Mouse (Mus musculus) neural tube, embryonic 12.5 days (tissue): ENCODE results near the gene Itprid2. TPM values are rescaled to one million over a fixed set of nuclear protein-coding genes. Genes with fewer than 3 reads are reported as not detected.
"Not testable (repeated sequence)": the region's sequence is repeated elsewhere in the genome, so short reads cannot be mapped to it uniquely, and the experiment has no call there.

Source experiments
- ATAC-seq: fragments of 200-750 bp; cut with Nextera tagmentation; 2 replicates; pipeline ENCODE4 v1.8.0; 2017; ENCODE audit warnings: low read depth, mild to moderate bottlenecking, moderate TSS enrichment, moderate library complexity; ENCODE audit not compliant: low FRiP score
- H3K27ac ChIP-seq: fragments of 300-500 bp; sonication (generic); 2 replicates; pipeline ENCODE4 v1.5.1; 2016
- H3K27me3 ChIP-seq: fragments of 300-500 bp; sonication (generic); replicated peaks from 2 replicates; pipeline ENCODE4 v1.6.1; 2016; ENCODE audit warnings: mild to moderate bottlenecking
- H3K36me3 ChIP-seq: fragments of 300-500 bp; sonication (generic); 2 replicates; pipeline ENCODE4 v1.6.1; 2016; ENCODE audit warnings: mild to moderate bottlenecking
- H3K4me1 ChIP-seq: fragments of 300-500 bp; sonication (generic); 2 replicates; pipeline ENCODE4 v1.6.1; 2016
- H3K4me2 ChIP-seq: fragments of 300-500 bp; sonication (generic); replicated peaks from 2 replicates; pipeline ENCODE4 v1.6.1; 2016; ENCODE audit warnings: mild to moderate bottlenecking
- H3K4me3 ChIP-seq: fragments of 300-500 bp; sonication (generic); 2 replicates; pipeline ENCODE4 v1.5.1; 2016
- H3K9ac ChIP-seq: fragments of 300-500 bp; sonication (generic); 2 replicates; pipeline ENCODE4 v1.6.1; 2016; ENCODE audit warnings: mild to moderate bottlenecking
- H3K9me3 ChIP-seq: fragments of 300-500 bp; sonication (generic); 2 replicates; pipeline ENCODE4 v1.6.1; 2016; ENCODE audit warnings: mild to moderate bottlenecking
- WGBS: fragments of 180-500 bp; shearing (Covaris S2); methylation state at CpG from one replicate; pipeline ENCODE4 v1.1.7; 2016; 5-methylcytosine and 5-hydroxymethylcytosine counted together
- polyA plus RNA-seq: library from polyadenylated mRNA; unstranded; fragments of >200 nt; fragmentation: Nextera tagmentation; extraction: Ambion mirVana; gene quantifications from 2 replicates; pipeline ENCODE4 v1.2.1, GENCODE M21; 2016

Itprid2 gene
- 9.4 and 11.5 TPM in 2 replicates for polyA plus RNA-seq

DNA sequence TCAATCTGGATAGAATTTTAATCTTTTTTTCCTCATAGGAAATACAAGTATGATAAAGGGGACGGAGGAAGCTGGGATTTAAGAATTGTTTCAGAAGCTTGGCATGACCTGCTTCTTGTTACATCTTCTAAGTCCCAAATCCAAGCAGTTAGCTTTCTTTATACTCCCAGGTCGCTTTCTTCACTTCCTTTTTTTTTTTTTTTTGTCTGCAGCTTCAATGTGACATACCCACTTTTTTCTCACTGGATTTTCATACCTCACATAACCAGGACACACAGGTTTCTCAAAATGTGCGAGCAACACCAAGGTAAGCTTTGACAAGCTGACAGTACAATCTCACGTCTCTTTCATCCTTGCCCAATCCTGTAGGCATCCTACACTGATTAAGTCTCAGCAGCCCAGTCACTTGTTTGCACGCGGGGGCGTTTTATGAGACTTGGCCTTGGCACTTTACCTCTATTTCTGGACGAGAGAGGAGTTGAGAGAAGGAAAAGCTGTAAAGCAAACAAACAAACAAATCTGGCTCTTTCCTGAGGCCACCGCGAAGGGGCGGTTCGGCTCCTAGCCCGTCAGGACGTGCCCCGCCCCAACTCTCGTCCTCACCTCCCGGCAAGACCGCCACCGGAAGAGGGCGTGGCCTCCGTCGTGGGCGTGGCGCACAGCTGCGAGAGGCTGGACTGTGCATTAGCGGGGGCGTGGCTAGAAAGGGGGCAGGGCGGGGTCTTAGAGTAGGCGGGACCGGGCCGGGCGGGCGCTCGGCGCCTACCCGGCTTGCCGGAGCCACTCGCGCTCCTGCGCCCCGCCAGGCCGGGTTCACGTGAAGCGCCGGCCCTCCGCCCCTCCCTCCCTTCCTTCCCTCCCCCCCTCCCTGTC lies at the start of gene Itprid2:
Itprid2 (plus strand) TSS at position 825 of the 873 bp plus-strand sequence.
- Histone ChIP-seq H3K9me3 (no peaks in the 10 kb centered on the region), H3K36me3 (no peaks in the 10 kb centered on the region), H3K4me1 (0 out of 2 replicates have a peak, but pooled peaks cover 6% of the 10 kb centered on the region), H3K4me2 (peak within 1 kb of the TSS; percentile 88), H3K4me3 (peak within 1 kb of the TSS; percentile 78), H3K27me3 (no peaks in the 10 kb centered on the region), H3K9ac (peak within 1 kb of the TSS; percentile 80), H3K27ac (peak within 1 kb of the TSS; percentile 72; the same call in 1 of the 2 replicates)
- WGBS = 3% methylated on average over 45 of the region's 46 CpGs
- peak; percentile 99 for ATAC-seq

DNA sequence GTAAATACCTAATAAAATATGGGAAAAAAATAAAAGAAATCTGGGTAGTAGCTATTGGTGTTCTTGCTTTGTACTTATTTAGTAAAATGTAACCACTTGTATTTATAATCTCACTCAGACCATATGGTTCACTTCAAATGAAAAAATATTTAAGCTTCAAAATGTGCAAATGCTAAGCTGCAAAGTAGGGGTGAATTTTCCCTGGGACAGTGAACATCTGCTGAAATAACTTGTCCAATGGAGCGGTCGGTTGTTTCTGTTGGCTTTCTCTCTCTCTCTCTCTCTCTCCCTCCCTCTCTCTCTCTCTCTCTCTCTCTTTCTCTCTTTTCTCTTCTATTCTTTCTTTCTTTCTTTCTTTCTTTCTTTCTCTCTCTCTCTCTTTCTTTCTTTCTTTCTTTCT lies 39.0 kb upstream of the Itprid2 start:
- Histone ChIP-seq H3K4me2 (no peak overlapping the region), H3K9me3 (no peaks in the 10 kb centered on the region), H3K4me1 (no peaks in the 10 kb centered on the region), H3K27me3 (no peaks in the 10 kb centered on the region), H3K27ac (no peak overlapping the region), H3K9ac (no peak overlapping the region), H3K36me3 (no peaks in the 10 kb centered on the region), H3K4me3 (no peak overlapping the region)
- ATAC-seq = no peak
- 81% methylated on average over 2 of the region's 2 CpGs for WGBS

DNA sequence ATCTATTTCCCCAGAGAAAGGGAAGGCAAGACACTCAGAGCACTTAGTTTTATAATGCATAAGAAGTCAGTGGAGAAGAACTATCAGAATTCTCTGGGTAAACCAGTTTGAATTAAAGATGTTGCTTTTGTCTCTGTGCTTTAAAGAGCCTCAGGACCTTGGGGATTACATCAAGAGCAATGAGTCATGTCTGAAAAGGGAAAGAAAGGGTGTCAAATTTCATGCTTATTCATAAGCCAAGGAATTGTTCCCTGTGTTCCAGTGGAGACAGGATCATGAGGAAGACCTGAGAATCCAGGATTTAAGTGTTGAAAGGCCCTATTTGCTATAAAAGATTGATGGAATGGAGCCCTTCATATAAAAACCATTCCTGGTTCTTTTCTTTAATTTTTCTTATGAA lies 38.1 kb upstream of the Itprid2 start:
- no peak overlapping the region for H3K9ac ChIP-seq

DNA sequence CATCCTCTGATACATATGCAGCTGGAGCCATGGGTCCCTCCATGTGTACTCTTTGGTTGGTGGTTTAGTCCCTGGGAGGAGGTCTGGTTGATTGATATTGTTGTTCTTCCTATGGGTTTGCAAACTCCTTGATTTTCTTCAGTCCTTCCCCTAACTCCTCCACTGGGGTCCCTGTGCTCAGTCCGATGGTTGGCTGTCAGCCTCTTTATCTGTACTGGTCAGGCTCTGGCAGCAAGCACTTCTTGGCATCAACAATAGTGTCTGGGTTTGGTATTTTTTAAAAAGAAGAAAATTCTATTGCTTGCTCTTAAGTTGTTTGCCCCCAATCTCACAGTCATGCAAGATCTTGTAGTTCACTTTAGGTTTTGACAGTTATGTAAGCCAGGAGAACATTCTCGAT lies 34.0 kb upstream of the Itprid2 start:
- not testable (repeated sequence) for H3K36me3 ChIP-seq, H3K27me3 ChIP-seq, ATAC-seq, H3K9ac ChIP-seq, H3K4me3 ChIP-seq, H3K4me2 ChIP-seq, H3K27ac ChIP-seq, H3K9me3 ChIP-seq, H3K4me1 ChIP-seq
- WGBS = 71% methylated on average over 2 of the region's 2 CpGs

More for the DNA sequence above, 38.1 kb upstream of the Itprid2 start:
- no peaks in the 10 kb centered on the region for H3K27me3 ChIP-seq
- no peak overlapping the region for H3K4me2 ChIP-seq
- H3K27ac ChIP-seq = no peak overlapping the region
- no peak for ATAC-seq
- H3K4me1 ChIP-seq = no peaks in the 10 kb centered on the region
- no peaks in the 10 kb centered on the region for H3K36me3 ChIP-seq
- H3K4me3 ChIP-seq = no peak overlapping the region
- H3K9me3 ChIP-seq = no peaks in the 10 kb centered on the region

DNA sequence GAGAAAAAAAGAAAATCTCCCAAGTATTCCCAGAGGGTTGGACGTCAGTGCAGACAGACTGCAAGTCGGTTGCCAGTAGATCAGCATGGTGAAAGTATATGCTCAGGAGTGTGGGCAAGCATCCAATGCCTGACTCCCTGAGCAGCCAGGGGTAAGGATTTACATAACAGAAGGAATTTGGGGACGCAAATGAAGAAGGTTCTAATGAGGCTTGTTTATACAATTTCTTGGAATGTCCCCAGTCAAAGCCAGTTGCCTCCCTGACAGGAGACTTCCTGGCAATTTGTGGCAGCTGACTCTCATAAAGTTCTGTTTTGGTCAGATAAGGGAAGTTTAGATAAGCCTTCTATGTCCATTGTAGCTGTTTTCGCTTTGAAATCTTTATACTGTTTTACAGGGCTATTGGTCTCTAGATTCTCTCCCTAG lies 33.4 kb upstream of the Itprid2 start:
- H3K36me3 ChIP-seq = no peaks in the 10 kb centered on the region
- no peaks in the 10 kb centered on the region for H3K27me3 ChIP-seq
- no peak overlapping the region for H3K4me3 ChIP-seq
- H3K4me2 ChIP-seq = no peak overlapping the region
- no peak overlapping the region for H3K9ac ChIP-seq
- no peak overlapping the region for H3K27ac ChIP-seq
- ATAC-seq = no peak
- 37% methylated on average over 4 of the region's 4 CpGs for WGBS
- H3K9me3 ChIP-seq = no peaks in the 10 kb centered on the region
- no peaks in the 10 kb centered on the region for H3K4me1 ChIP-seq

DNA sequence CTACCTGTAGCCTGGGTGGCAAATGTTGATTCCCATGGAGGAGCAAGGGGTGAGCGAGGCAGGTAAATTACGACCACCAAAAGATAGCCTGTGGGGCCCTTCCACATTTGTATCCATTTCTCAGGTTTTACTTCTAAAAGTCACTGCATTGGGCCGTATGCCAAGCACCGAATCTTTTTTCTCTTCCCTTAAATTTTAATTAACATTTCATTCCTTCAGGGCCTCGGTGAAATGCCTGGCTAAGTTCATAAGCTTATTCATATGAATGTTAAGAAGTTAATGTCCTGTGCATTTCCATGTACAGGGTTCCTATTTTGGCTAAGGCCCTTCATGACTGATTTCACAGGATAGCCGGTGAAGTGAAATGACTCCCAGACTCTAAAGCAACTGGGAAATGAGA lies 32.8 kb upstream of the Itprid2 start:
- no peak overlapping the region for H3K9ac ChIP-seq
- 80% methylated on average over 6 of the region's 6 CpGs for WGBS
- H3K4me1 ChIP-seq = no peaks in the 10 kb centered on the region
- no peaks in the 10 kb centered on the region for H3K36me3 ChIP-seq
- H3K4me2 ChIP-seq = no peak overlapping the region
- no peaks in the 10 kb centered on the region for H3K27me3 ChIP-seq
- no peak overlapping the region for H3K4me3 ChIP-seq
- no peak overlapping the region for H3K27ac ChIP-seq
- ATAC-seq = no peak
- no peaks in the 10 kb centered on the region for H3K9me3 ChIP-seq

DNA sequence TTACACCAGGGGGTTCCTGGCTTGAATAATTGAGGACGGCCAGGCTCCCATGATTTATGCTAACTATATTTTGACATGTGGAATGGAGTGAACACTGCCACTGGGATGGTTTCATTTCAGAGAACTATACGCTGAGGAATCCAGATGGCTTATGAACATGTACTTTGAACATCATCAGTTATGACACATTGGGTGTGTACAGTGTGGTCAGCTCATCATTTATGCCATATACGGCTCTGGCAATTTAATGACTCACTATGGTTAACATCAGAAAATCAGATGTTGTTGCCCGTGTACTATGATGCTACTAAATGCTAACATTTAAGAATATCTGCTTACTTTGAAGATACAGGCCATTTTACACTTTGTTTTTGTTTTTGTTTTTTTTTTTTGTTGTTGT lies 31.8 kb upstream of the Itprid2 start:
- H3K27ac ChIP-seq = no peak overlapping the region
- H3K4me3 ChIP-seq = no peak overlapping the region
- no peaks in the 10 kb centered on the region for H3K9me3 ChIP-seq
- H3K9ac ChIP-seq = no peak overlapping the region
- WGBS = 82% methylated on average over 4 of the region's 4 CpGs
- no peak for ATAC-seq
- H3K27me3 ChIP-seq = no peaks in the 10 kb centered on the region
- no peak overlapping the region for H3K4me2 ChIP-seq
- H3K36me3 ChIP-seq = no peaks in the 10 kb centered on the region
- H3K4me1 ChIP-seq = no peaks in the 10 kb centered on the region

DNA sequence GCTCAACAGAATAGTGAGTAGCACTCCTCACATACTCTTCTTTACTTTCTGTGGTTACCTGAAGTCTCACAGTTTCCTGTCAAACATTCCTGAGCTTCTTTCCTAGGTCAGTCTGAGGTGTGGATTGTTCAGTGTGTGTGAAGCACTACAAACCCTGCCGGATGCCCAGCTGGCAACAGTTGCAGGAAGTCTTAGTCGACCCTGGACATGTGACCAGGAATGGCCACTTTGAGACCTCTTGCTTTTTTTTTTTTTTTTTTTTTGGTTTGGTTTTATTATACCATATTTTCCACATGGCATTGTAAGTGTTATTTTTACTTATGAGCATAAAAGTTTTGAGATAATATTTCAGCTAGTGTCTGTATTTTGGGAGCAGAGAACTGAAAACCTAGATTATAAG lies 29.1 kb upstream of the Itprid2 start:
- Histone ChIP-seq H3K4me2 (no peak overlapping the region), H3K36me3 (no peaks in the 10 kb centered on the region), H3K27ac (no peak overlapping the region), H3K9me3 (no peaks in the 10 kb centered on the region), H3K27me3 (no peaks in the 10 kb centered on the region), H3K4me1 (no peaks in the 10 kb centered on the region), H3K9ac (no peak overlapping the region), H3K4me3 (no peak overlapping the region)
- 88% methylated on average over 2 of the region's 2 CpGs for WGBS
- no peak for ATAC-seq

DNA sequence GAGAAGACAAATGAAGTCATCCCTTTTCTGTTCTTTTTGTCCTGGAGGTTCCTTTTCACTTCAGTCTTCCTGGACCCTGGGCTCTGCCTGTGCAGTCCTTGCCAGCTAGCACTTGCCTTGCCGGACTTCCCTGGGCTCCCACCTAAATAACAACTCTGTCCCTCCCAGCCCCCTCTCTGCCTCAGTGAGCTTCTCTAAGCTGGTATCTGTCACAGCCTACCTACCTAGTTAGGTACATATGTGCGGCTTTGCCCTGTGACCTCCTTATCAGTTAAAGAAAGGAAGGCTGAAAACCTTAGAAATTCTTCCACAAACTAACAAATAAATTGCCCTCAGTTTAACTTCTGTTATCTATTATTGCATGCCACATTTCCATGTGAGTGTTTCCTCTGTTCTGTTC lies 28.0 kb upstream of the Itprid2 start:
- Histone ChIP-seq H3K4me3 (no peak overlapping the region), H3K36me3 (no peaks in the 10 kb centered on the region), H3K9me3 (no peaks in the 10 kb centered on the region), H3K27ac (no peak overlapping the region), H3K9ac (no peak overlapping the region), H3K27me3 (no peaks in the 10 kb centered on the region), H3K4me1 (no peaks in the 10 kb centered on the region), H3K4me2 (no peak overlapping the region)
- ATAC-seq = no peak
- WGBS = 78% methylated on average over 2 of the region's 2 CpGs

DNA sequence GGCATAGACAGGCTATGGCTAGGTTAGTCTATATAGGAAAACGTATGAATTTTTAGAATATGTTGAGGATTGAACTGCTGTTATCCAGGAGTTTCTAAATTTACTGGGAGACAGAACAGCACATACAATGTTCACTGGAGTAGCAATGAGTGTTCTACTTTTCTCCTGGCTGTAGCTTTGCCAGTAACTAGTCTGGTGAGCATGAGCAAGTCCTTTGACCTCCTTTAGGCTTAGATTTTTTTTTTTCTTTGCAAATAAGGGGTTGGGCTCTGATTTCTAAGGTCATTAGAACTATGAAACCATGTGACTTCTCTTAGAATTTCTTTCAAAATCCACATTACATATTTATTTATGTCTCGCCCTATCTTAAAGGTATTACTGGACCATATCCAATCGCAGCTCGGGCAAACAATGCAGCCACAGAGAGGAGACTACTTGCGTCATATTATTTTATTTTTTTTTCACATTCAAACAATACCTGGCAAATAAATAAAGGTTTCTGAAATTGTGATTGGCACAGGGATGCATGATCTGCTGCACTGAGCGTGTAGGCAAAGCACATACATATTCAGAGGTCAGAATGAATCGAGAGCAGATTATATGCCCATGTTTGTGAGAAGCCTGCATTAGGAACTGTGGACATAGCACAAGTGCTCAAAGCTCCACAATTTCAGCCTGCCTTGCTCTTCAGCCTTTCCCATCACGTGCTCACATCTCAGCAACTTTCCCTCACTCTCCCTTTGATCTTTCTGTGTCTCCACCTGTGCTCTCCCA lies 26.7 kb upstream of the Itprid2 start:
- H3K9me3 ChIP-seq = no peaks in the 10 kb centered on the region
- H3K36me3 ChIP-seq = no peaks in the 10 kb centered on the region
- no peak overlapping the region for H3K9ac ChIP-seq
- H3K27me3 ChIP-seq = no peaks in the 10 kb centered on the region
- H3K27ac ChIP-seq = no peak overlapping the region
- no peak overlapping the region for H3K4me3 ChIP-seq
- no peak for ATAC-seq
- H3K4me2 ChIP-seq = no peak overlapping the region
- H3K4me1 ChIP-seq = no peaks in the 10 kb centered on the region
- 88% methylated on average over 8 of the region's 8 CpGs for WGBS

DNA sequence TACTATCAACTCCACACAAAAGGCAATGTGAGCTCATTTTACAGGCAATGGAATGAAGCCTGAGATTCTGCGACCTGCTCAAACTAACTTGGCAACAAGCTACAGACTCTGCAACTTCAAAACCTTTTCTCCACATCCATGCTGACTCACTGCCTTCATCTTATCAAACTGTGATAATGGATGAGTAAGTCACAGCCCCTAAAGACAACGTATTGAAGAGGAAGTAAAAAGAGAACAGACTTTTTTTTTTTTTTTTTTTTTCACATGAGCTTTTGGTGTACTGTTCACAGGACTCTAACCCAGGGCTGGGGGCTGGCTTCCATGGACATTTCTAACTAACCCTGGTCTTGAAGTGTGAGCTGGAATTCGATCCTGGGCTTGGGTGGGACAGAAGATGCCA lies 24.3 kb upstream of the Itprid2 start:
- Histone ChIP-seq H3K4me2 (no peak overlapping the region), H3K27ac (no peak overlapping the region), H3K27me3 (no peaks in the 10 kb centered on the region), H3K9ac (no peak overlapping the region), H3K36me3 (no peaks in the 10 kb centered on the region), H3K4me1 (no peaks in the 10 kb centered on the region), H3K4me3 (no peak overlapping the region), H3K9me3 (no peaks in the 10 kb centered on the region)
- WGBS = 77% methylated on average over 3 of the region's 3 CpGs
- ATAC-seq = no peak

DNA sequence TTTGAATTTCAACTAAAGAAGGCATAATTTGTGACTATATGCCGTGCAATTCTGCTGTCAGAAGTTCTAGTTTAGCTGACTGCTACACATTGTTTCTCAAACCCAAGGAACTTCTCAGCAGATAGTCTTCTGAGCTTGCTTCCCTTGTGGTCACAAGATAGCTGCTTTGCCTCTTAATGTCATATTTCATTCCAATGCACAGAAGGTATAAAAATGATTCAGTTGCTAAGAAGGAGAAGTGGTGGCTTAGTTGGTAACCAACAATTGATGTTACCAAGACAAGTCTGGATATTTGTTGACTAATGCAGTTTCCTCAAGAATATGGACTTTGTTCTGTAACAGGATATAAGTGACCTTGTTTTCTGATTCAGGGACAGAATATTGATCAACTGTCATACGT lies 17.0 kb upstream of the Itprid2 start:
- H3K9me3 ChIP-seq = no peaks in the 10 kb centered on the region
- H3K4me3 ChIP-seq = no peak overlapping the region
- no peaks in the 10 kb centered on the region for H3K4me1 ChIP-seq
- no peaks in the 10 kb centered on the region for H3K36me3 ChIP-seq
- H3K4me2 ChIP-seq = no peak overlapping the region
- WGBS = 86% methylated on average over 2 of the region's 2 CpGs
- H3K27me3 ChIP-seq = no peaks in the 10 kb centered on the region
- H3K9ac ChIP-seq = no peak overlapping the region
- no peak overlapping the region for H3K27ac ChIP-seq
- no peak for ATAC-seq
